Mouse (Mus musculus): ENCODE measurements around the gene Abhd17c.

- TF ChIP-seq CTCF (IDR thresholded peaks at IDR 0.05; ENCODE audit: extremely low read depth, insufficient read depth, insufficient read length, insufficient replicate concordance) (no peak), POLR2A (IDR thresholded peaks at IDR 0.05; ENCODE audit: low read depth, low read length) (no peak)
Measured at GRCm38 (mm10) chr7:84148896-84149295, 2.8 kb downstream of the Abhd17c start.

Data from spleen, adult 2 months (tissue).